Mouse (Mus musculus) hindbrain, embryonic 15.5 days (tissue): ENCODE data around the gene Ppan. TPM values are rescaled to one million over a fixed set of nuclear protein-coding genes. Genes with fewer than 3 reads are reported as not detected.

ENCODE experiments used
- ATAC-seq: fragments of 200-750 bp; cut with Nextera tagmentation; 2 replicates; pipeline ENCODE4 v1.8.0; 2017; ENCODE audit warnings: low read depth, moderate number of reproducible peaks, moderate TSS enrichment; ENCODE audit not compliant: low FRiP score
- H3K27ac ChIP-seq: fragments of 300-500 bp; sonication (generic); replicated peaks from 2 replicates; pipeline ENCODE4 v1.5.1; 2015; ENCODE audit warnings: mild to moderate bottlenecking, inconsistent platforms
- H3K27me3 ChIP-seq: fragments of 300-500 bp; sonication (generic); 2 replicates; pipeline ENCODE4 v1.6.1; 2015; ENCODE audit warnings: control low read depth, inconsistent platforms
- H3K36me3 ChIP-seq: fragments of 300-500 bp; sonication (generic); 2 replicates; pipeline ENCODE4 v1.6.1; 2015; ENCODE audit warnings: control low read depth, inconsistent platforms
- H3K4me1 ChIP-seq: fragments of 300-500 bp; sonication (generic); replicated peaks from 2 replicates; pipeline ENCODE4 v1.6.1; 2015; ENCODE audit warnings: control low read depth, inconsistent platforms
- H3K4me2 ChIP-seq: fragments of 300-500 bp; sonication (generic); 2 replicates; pipeline ENCODE4 v1.6.1; 2015; ENCODE audit warnings: moderate library complexity, mild to moderate bottlenecking, inconsistent platforms
- H3K4me3 ChIP-seq: fragments of 300-500 bp; sonication (generic); 2 replicates; pipeline ENCODE4 v1.5.1; 2015; ENCODE audit warnings: mild to moderate bottlenecking, inconsistent platforms
- H3K9ac ChIP-seq: fragments of 300-500 bp; sonication (generic); 2 replicates; pipeline ENCODE4 v1.6.1; 2015; ENCODE audit warnings: inconsistent platforms
- H3K9me3 ChIP-seq: fragments of 300-500 bp; sonication (generic); 2 replicates; pipeline ENCODE4 v1.6.1; 2016; ENCODE audit warnings: control low read depth, inconsistent platforms
- WGBS: fragments of 180-500 bp; shearing (Covaris S2); methylation state at CpG from one replicate; pipeline ENCODE4 v1.1.7; 2015; 5-methylcytosine and 5-hydroxymethylcytosine counted together
- polyA plus RNA-seq: library from polyadenylated mRNA; unstranded; fragments of >200 nt; fragmentation: Nextera tagmentation; extraction: Ambion mirVana; gene quantifications from 2 replicates; pipeline ENCODE4 v1.2.1, GENCODE M21; 2015

The Ppan gene
- 46.3 and 47.5 TPM in 2 replicates for polyA plus RNA-seq

- Histone ChIP-seq H3K9me3 (no peaks in the 10 kb centered on the region), H3K36me3 (peaks cover 35% of the 10 kb centered on the region), H3K4me1 (peaks cover 16% of the 10 kb centered on the region), H3K9ac (peak within 1 kb of the TSS; percentile 71), H3K4me3 (peak within 1 kb of the TSS; percentile 81), H3K27me3 (no peaks in the 10 kb centered on the region), H3K4me2 (peak within 1 kb of the TSS; percentile 78), H3K27ac (peak within 1 kb of the TSS; percentile 90)
- under 1% methylated on average over 42 of the region's 43 CpGs for WGBS
- peak; percentile 96 for ATAC-seq
These were observed at the start of gene Ppan for GRCm38 (mm10) chr9:20887704-20888385. Ppan (plus strand) TSS chr9:20888175.

- Histone ChIP-seq H3K4me1 (no peaks in the 10 kb centered on the region), H3K4me3 (no peak overlapping the region), H3K9ac (no peak overlapping the region), H3K4me2 (no peak overlapping the region), H3K27ac (no peak overlapping the region), H3K9me3 (no peaks in the 10 kb centered on the region), H3K27me3 (no peaks in the 10 kb centered on the region), H3K36me3 (no peaks in the 10 kb centered on the region)
- 46% methylated on average over 6 of the region's 6 CpGs for WGBS
- no peak for ATAC-seq
These were observed 49.0 kb upstream of the Ppan start for GRCm38 (mm10) chr9:20838931-20839330.

DNA sequence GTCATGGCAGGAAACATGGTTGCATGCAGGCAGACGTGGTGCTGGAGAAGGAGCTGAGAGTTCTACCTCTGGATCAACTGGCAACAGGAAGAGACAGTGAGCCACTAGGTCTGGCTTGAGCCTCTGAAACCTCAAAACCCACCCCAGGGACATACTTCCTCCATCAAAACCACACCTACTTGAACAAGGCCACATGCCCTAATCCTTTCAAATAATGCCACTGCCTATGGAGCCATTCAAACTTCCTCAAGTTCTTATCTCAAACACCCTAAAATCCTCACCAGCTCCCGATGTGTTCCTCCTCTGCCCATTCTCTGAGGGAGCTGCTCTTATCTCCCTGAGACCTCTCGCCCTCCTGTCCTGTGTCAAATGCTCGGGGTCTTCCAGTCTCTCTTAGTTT is 45.8 kb upstream of the Ppan start:
- no peak overlapping the region for H3K27ac ChIP-seq
- no peaks in the 10 kb centered on the region for H3K36me3 ChIP-seq
- no peaks in the 10 kb centered on the region for H3K4me1 ChIP-seq
- no peak overlapping the region for H3K4me2 ChIP-seq
- no peak overlapping the region for H3K4me3 ChIP-seq
- H3K27me3 ChIP-seq: no peaks in the 10 kb centered on the region
- H3K9ac ChIP-seq: no peak overlapping the region
- ATAC-seq: no peak
- no peaks in the 10 kb centered on the region for H3K9me3 ChIP-seq
- WGBS: 76% methylated on average over 4 of the region's 4 CpGs

DNA sequence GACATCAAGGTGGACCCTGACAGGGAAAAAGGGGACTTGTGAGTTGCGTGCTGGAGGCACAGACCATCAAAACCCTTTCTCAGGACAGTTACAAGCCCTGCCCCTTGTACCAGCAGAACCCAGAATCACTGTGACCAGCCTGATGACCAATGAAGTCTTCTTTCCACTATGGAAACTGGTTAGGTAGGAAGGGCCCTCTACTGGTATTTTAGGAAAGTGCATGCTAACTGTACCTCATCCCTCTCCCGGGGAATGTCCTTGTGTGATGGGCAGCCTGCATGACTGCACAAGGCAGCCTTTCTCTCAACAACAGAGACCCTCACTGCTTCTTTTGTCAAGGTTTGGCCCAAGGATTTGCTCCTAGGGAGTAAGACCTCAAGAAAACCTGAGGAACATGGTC is 45.3 kb upstream of the Ppan start:
- no peaks in the 10 kb centered on the region for H3K36me3 ChIP-seq
- no peak overlapping the region for H3K9ac ChIP-seq
- H3K27me3 ChIP-seq: no peaks in the 10 kb centered on the region
- no peak overlapping the region for H3K27ac ChIP-seq
- ATAC-seq: peak; percentile 38; the same call in 1 of the 2 replicates
- no peak overlapping the region for H3K4me2 ChIP-seq
- no peak overlapping the region for H3K4me3 ChIP-seq
- H3K4me1 ChIP-seq: no peaks in the 10 kb centered on the region
- WGBS: 31% methylated on average over 2 of the region's 2 CpGs
- H3K9me3 ChIP-seq: no peaks in the 10 kb centered on the region

DNA sequence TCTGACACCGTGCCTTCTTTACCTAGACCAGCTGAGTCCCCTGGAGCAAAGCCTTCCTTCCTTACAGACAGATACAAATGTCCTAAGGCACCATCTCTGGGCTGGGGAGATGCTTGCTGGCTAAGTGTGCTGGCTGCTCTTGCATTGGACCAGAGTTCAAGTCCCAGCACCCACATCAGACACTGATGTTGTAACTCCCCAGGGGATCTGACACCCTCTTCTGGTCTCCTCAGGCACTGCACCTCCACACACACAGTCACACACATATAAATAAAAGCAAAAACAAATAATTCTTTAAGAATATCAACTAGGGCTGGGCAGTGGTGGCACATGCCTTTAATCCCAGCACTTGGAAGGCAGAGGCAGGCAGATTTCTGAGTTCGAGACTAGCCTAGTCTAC is 37.8 kb upstream of the Ppan start:
- Histone ChIP-seq H3K9me3 (no peaks in the 10 kb centered on the region), H3K4me1 (no peaks in the 10 kb centered on the region), H3K27ac (no peak overlapping the region), H3K9ac (no peak overlapping the region), H3K36me3 (no peaks in the 10 kb centered on the region), H3K4me2 (no peak overlapping the region), H3K4me3 (no peak overlapping the region), H3K27me3 (no peaks in the 10 kb centered on the region)
- WGBS: 85% methylated on average over 2 of the region's 2 CpGs
- ATAC-seq: no peak

DNA sequence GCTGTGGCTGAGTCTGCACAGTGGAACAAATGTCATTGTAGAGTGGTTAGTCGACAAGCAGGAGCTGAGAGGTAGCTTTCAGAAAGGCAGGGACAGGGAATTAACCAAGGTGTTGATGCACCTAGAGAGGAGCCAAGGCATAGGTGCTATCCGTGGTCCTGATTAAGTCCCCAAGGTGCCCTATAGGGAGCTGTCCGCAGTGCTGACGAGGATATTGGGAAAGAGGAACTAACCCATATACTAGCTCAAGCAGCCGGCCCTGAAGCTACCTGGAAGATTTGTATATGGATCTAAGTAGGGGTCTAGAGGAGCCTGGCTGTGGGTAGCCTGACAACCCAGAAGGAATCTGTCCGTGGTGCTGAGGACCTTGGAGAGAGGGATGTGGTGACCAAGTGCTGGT is 30.8 kb upstream of the Ppan start:
- Histone ChIP-seq H3K9ac (no peak overlapping the region), H3K4me1 (no peaks in the 10 kb centered on the region), H3K27ac (no peak overlapping the region), H3K36me3 (no peaks in the 10 kb centered on the region), H3K9me3 (no peaks in the 10 kb centered on the region), H3K4me2 (no peak overlapping the region), H3K27me3 (no peaks in the 10 kb centered on the region; the same call in 1 of the 2 replicates), H3K4me3 (no peak overlapping the region)
- WGBS: 14% methylated on average over 6 of the region's 6 CpGs
- no peak for ATAC-seq

DNA sequence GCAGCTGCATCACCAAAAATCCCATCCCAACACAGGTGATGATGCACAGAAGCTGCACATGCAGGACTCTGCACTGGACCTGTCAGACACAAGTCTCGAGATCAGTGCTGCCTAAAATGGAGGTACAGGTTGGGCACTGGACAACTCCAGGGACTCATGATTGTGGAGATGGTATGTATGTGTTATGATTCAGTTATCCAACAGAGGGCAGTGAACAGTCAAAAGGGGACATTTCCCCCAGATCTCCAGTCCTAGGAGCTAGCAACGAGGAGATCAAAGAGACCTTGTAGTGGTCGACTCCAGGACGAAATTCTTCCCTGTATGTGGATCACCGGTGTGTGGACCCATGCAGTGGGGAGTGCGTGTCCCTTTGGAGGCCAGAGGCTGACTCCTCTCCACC is 28.0 kb upstream of the Ppan start:
- Histone ChIP-seq H3K9me3 (no peaks in the 10 kb centered on the region), H3K4me2 (no peak overlapping the region), H3K4me1 (no peaks in the 10 kb centered on the region), H3K9ac (no peak overlapping the region), H3K36me3 (no peaks in the 10 kb centered on the region), H3K4me3 (no peak overlapping the region), H3K27ac (no peak overlapping the region), H3K27me3 (no peaks in the 10 kb centered on the region; the same call in 1 of the 2 replicates)
- 53% methylated on average over 6 of the region's 6 CpGs for WGBS
- no peak for ATAC-seq

DNA sequence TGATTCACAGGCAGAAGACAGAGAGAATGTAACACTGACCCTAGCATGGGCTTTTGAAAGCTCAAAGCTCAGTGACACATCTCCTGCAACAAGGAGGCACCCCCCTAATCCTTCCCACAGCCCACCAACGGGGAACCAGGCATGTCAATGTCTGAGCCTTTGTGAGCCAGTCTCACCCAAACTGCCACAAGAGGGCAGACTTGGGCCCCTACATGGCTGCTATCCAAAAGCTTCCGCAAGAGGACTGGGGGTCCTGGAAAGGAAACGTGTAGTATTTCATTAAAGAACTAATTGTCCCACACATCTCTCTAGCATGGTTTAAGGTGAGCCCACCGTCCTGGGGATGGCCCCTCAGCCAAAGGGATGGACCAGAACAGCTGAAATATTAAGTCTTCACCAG is 26.2 kb upstream of the Ppan start:
- ATAC-seq: no peak

GRCm38 (mm10) chr9:20862225-20862624 is 25.8 kb upstream of the Ppan start:
- Histone ChIP-seq H3K36me3 (no peaks in the 10 kb centered on the region), H3K4me1 (no peaks in the 10 kb centered on the region), H3K9ac (no peak overlapping the region), H3K4me2 (no peak overlapping the region), H3K9me3 (no peaks in the 10 kb centered on the region), H3K27me3 (peaks cover 4% of the 10 kb centered on the region), H3K4me3 (no peak overlapping the region), H3K27ac (no peak overlapping the region)
- 66% methylated on average over 4 of the region's 4 CpGs for WGBS
- ATAC-seq: no peak

More for the DNA sequence above, 26.2 kb upstream of the Ppan start:
- Histone ChIP-seq H3K27me3 (peaks cover under 1% of the 10 kb centered on the region; the same call in 1 of the 2 replicates), H3K4me3 (no peak overlapping the region), H3K4me1 (no peaks in the 10 kb centered on the region), H3K4me2 (no peak overlapping the region), H3K27ac (no peak overlapping the region), H3K36me3 (no peaks in the 10 kb centered on the region), H3K9ac (no peak overlapping the region), H3K9me3 (no peaks in the 10 kb centered on the region)
- 6% methylated on average over 4 of the region's 4 CpGs for WGBS

GRCm38 (mm10) chr9:20866879-20867278 is 21.1 kb upstream of the Ppan start:
- ATAC-seq: no peak
- peaks cover 40% of the 10 kb centered on the region for H3K27me3 ChIP-seq
- H3K4me1 ChIP-seq: peaks cover 6% of the 10 kb centered on the region; the same call in 1 of the 2 replicates
- no peak overlapping the region for H3K4me3 ChIP-seq
- no peak overlapping the region for H3K9ac ChIP-seq
- H3K4me2 ChIP-seq: no peak overlapping the region
- no peaks in the 10 kb centered on the region for H3K36me3 ChIP-seq
- H3K9me3 ChIP-seq: no peaks in the 10 kb centered on the region
- no peak overlapping the region for H3K27ac ChIP-seq
- 58% methylated on average over 3 of the region's 3 CpGs for WGBS

DNA sequence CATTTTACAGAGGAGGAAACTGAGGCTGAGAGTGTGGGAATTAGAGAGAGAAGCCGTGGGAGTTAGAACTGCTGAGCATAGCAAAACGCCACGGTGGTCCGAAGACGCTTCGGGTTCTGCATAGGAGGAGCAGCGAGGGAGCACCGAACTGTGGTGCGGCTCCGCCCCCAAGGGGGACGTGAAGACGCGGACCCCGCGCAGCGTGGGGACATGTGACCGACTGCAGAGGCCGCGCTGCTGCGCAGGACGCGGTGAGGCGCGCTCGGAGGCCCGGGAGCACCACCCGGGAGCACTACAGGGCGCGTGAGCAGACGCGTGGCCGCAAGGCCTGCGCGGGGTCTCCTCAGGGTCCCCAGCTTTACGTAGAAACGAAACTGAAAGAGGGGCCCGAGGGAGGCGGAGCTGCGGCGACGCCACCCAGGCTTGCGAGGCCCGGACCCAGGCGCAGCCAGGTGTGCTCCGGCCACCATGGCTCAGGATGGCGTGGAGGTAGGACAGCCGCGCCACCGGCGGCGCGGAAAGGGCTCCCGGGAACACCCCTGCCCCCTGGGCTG is 19.4 kb upstream of the Ppan start, which contains the start of gene A230050P20Rik:
A230050P20Rik (plus strand) TSS at position 195 of the 554 bp plus-strand sequence.
- Histone ChIP-seq H3K27me3 (peaks cover 40% of the 10 kb centered on the region), H3K4me3 (peak within 1 kb of the TSS; percentile 43), H3K27ac (no peak within 1 kb of the TSS), H3K4me1 (peaks cover 6% of the 10 kb centered on the region; the same call in 1 of the 2 replicates), H3K36me3 (no peaks in the 10 kb centered on the region), H3K9me3 (no peaks in the 10 kb centered on the region), H3K9ac (peak within 1 kb of the TSS; percentile 30), H3K4me2 (peak within 1 kb of the TSS; percentile 60)
- 7% methylated on average over 51 of the region's 53 CpGs for WGBS
- ATAC-seq: peak; percentile 59; the same call in 1 of the 2 replicates

GRCm38 (mm10) chr9:20869246-20869645 is 18.7 kb upstream of the Ppan start:
- peak overlapping the region; percentile 30; the same call in 1 of the 2 replicates for H3K9ac ChIP-seq
- H3K27me3 ChIP-seq: peaks cover 40% of the 10 kb centered on the region
- H3K4me2 ChIP-seq: peak overlapping the region; percentile 60
- no peak overlapping the region for H3K27ac ChIP-seq
- WGBS: 5% methylated on average over 19 of the region's 19 CpGs
- H3K4me3 ChIP-seq: peak overlapping the region; percentile 43
- H3K9me3 ChIP-seq: no peaks in the 10 kb centered on the region
- H3K4me1 ChIP-seq: peaks cover 6% of the 10 kb centered on the region; the same call in 1 of the 2 replicates
- H3K36me3 ChIP-seq: no peaks in the 10 kb centered on the region
- ATAC-seq: no peak
